Mouse (Mus musculus) B cell, adult 2 months (primary cell): ENCODE results near the gene Asnsd1.
"Not testable (repeated sequence)": the region's sequence is repeated elsewhere in the genome, so short reads cannot be mapped to it uniquely, and the experiment has no call there.

Source experiments
- DNase-seq, 2 experiments: peaks; one replicate each; pipeline ENCODE4 v3.0.0; 2022

Asnsd1 gene

DNA sequence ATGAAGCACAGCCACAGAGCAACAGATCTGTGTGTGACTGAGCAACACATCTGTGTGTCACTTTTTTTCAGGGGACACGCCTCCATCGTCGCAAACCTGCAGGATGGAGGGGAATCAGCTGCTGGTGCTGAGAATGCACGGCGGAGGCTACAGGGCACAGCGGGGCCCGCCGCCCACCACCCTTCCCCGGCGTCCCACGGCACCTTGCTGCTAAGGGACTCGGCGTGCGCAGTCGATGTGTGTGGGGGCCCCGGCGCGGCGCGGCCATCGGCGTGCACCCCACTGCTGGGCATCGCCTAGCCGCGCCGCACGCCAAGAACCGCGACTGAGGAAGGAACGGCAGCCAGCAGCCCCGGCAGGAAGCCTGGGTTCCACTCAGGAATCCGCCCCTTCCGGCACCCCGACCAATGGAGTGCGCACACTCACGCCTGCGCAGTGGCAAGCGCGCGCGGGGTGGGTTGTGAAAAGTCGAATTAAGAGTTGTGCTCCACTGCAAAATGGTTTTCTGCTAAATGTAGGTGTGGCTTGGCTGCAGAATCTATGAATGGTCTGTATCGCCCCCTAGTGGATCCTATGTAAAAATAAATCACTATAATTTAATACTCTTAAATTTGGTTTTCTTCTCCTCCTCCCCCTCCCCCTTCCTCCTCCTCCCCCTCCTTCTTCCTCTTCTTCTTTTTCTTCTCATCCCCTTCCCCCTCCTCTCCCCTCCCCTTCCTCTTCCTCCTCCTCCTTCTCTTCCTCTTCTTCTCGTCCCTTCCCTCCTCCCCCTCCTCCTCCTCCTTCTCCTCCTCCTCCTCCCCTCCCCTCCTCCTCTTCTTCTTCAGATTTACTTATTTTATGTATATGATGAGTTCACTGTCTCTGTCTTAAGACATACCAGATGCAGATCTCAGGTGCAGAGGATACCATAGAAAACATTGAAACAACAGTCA lies at the start of gene Asnsd1, which contains the start of the genes Asdurf and Gm28551:
Asnsd1 (minus strand) TSS at position 426 of the 935 bp plus-strand sequence.
Asdurf (minus strand) TSS at position 293 of the 935 bp plus-strand sequence.
Gm28551 (minus strand) TSS at position 341 of the 935 bp plus-strand sequence.
- peak; percentile 99 for DNase-seq

GRCm38 (mm10) chr1:53393936-53394760 lies 41.6 kb upstream of the Asnsd1 start:
- not testable (repeated sequence) for DNase-seq

- no peak for DNase-seq
These were observed 36.2 kb upstream of the Asnsd1 start for GRCm38 (mm10) chr1:53388762-53389161.

- DNase-seq: no peak
These were observed 31.6 kb upstream of the Asnsd1 start for GRCm38 (mm10) chr1:53384085-53384688.

- no peak for DNase-seq
These were observed 25.2 kb upstream of the Asnsd1 start for GRCm38 (mm10) chr1:53377731-53378130.

DNA sequence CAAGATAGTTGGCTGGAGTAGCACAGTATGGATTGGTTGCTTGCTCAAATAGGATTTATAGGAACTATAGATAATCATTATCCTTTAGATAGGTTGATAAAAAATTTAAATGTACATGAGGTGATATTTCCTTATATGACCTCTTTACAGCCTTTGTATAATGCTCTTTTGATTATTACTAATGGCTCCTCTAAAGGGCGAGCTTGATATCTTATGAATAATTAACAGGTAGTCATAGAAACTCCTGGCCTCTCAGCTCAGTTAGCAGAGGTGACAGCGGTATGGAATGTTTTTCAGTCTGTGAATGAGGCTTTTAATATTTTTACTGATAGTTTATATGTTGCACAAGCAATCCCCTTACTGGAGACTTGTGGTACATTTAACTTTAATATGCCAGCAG lies 23.4 kb upstream of the Asnsd1 start:
- DNase-seq: not testable (repeated sequence)

DNA sequence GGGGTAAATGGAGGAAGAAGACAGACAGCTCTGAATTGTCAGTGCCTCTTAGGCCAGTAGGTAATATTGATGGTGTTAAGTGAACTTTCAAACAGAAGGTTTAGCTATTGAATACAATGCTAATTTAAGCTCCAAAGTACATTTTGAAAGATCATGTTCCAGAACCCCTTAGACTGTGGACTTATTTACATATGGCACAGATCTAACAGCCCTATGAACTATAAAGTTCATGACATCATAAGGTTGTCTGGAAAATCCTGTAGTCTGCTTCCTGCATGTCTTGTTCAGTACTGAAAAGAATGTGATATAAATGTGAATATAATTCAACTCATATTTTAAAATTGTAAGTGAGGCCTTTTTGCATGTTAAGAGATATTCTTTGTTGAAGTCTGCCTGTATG lies 6.4 kb upstream of the Asnsd1 start:
- DNase-seq: no peak

- DNase-seq: no peak
These were observed 11.5 kb downstream of the Asnsd1 start for GRCm38 (mm10) chr1:53341071-53341470.

GRCm38 (mm10) chr1:53337403-53337802 lies 15.1 kb downstream of the Asnsd1 start:
- DNase-seq: not testable (repeated sequence)

DNA sequence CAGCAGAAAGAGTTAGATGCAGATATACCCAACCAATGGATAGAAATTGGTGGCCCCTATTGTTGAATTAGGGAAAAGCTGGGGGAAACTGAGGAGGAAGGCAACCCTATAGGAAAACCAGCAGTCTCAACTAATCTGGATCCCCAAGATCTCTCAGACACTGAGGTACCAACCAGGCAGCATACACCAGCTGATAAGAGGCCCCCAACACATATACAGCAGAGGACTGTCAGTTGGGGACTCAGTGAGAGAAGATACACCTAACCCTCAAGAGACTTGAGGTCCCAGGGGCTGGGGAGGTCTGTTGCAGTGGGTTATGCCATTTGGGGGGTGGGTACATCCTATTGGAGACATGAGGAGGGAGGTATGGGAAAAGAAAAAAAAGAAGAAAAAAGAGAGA lies 17.1 kb downstream of the Asnsd1 start:
- no peak for DNase-seq

DNA sequence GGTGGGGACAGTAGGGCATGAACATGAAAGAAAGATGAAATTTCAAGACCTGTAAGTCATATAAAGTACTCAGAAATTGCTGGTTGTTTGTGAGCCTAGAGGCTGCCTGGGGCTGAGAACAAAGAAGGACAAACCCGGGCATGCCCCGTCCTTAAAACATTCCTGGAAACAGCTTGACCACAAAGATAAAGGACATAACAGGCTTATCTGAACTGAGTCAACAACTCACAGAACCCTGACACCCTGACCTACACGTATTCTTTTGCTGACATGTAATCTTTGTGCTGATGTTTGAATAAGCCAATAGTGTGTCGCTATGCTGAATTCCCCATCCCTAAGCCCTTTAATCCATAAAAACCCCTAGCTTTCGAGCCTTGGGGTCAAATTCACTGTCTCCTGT lies 19.0 kb downstream of the Asnsd1 start:
- DNase-seq: not testable (repeated sequence)

DNA sequence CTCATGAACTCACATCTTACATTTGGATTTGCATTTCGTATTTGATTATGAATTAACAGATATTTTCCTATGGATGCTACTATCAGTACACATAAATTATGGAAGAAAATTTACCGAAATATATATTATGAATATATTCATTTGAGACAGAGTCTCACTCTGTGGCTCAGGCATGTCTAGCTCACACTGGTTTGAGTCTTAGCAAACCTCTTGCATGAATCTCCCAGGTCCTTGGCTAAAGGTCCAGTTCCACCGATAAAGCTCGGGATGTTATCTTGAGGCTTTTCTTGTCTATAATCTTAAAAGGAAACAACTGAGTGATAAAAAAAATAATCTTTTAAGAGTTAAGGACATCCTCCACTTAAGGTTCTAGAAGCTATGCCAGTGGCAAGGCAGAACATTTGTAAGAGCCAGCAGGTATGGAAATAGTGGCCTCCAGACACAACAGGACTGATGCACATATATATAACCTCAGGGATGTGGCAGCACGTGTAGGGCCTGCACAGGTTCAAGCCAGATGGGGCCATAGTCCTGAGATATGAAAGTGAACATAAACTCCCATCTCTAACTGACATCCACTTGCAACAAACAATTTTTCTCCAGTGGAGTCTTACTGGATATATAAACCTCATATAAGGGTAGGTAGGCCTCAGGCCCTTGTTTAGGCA lies 27.6 kb downstream of the Asnsd1 start:
- no peak for DNase-seq

DNA sequence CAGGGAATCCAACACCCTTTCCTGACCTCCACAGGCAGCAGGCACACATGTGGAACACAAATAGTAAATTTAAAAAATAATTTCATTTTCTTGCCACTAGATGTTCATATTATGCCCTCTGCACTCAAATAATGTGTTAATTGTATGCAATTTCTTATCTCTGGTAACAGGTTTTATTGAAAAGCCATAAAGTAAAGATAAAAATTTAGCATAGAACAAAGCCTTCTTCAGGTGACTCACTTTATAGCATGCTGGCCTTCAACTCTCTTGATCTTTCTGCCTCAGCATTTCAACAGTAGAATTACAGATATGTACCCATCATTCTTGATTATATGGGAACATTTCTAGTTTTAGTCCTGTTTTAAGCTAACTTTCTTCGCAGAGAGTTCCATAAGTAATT lies 28.3 kb downstream of the Asnsd1 start:
- no peak for DNase-seq

DNA sequence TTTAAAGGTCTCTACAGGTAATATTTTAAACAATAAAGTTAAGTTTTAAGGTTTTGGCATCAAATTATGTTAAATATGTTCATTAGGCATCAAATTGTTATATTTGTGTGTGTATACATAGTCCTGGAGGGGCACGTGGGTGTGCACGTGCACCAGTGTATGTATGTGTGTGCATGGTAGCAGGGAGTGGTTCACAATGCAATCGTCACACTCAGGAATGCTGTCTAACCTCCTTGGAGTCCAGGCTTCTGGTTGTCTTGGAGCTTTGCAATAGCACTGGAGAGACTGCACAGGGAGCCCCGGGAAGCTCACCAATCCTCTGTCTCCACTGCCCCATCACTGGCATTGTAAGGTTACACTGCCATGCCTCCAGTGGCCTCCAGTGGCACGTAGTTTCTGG lies 29.3 kb downstream of the Asnsd1 start:
- no peak for DNase-seq

- DNase-seq: no peak
These were observed 30.7 kb downstream of the Asnsd1 start for GRCm38 (mm10) chr1:53321662-53322344.

DNA sequence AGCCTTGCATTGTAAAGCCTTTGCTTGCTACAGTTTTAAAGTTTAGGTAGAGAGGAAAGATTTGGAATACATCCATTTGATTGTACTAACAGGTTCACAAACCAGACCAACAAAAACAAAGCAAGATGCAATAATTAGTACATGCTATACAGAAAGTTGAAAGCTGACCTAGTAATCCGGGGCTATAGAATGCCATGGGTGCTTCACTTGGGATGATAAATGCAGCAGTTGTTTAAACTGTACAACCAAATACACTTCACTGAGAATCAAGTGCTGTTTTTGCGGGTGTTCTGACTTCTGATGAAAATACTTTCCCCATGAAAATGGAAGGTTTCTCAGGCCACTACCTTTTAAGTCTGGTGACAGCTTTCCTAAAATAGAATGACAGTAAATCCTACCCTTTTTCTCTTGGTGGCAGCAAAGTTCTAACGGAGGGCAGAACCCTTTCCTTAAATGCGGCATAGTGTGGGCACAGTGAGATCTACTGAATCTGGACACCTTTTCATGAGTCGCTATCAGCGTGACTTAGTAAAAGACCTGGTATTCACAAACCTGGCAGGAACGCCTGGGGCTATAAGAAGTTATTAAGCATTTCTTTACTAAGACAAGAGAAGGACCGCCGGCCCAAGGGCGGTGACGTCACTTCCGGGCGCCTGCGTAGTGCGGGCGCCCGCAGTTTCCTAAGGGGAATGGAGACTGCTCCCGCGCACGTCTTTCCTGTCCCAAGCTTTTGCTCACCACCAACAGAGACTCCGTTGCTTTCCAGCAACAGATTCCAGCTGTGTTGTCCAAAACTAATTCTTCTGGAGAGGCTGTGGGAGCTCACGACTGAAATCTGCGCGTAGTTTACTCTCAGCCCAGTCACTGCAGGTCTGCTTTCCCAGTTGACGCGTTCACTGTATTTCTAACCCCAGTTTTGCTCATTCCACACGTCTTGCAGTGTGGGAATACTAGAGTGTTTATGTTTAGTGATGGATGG lies 39.3 kb downstream of the Asnsd1 start, which contains the start of gene Osgepl1:
Osgepl1 (plus strand) TSS at position 636 of the 979 bp plus-strand sequence.
- peak; percentile 85 to 88 for DNase-seq

- no peak for DNase-seq
These were observed 52.0 kb downstream of the Asnsd1 start for GRCm38 (mm10) chr1:53300506-53300905.

- peak; percentile 88 to 89 for DNase-seq
These were observed 55.8 kb downstream of the Asnsd1 start, which contains the start of the genes Pms1, Ormdl1 and Gm28778 for GRCm38 (mm10) chr1:53296581-53297383. Gene Pms1 (minus strand): TSS chr1:53297018. Gene Ormdl1 (plus strand): TSS chr1:53297095. Gene Gm28778 (plus strand): TSS chr1:53297111.
